Mouse (Mus musculus) CH12.LX (cell line): ENCODE results near the gene Aig1. TPM values are rescaled to one million over a fixed set of nuclear protein-coding genes. Genes with fewer than 3 reads are reported as not detected.
A peak's percentile ranks its signal among the peaks of the same experiment; 100 is the strongest.

ENCODE experiments used
- DNase-seq: peaks from one replicate; pipeline ENCODE4 v3.0.0-alpha.2; 2013; ENCODE audit errors: extremely low read depth
- H3K27ac ChIP-seq: 2 replicates; pipeline ENCODE4 v1.5.1; 2012; ENCODE audit warnings: low read depth, mild to moderate bottlenecking, control low read depth, moderate library complexity; ENCODE audit not compliant: insufficient read depth
- H3K27me3 ChIP-seq: replicated peaks from 2 replicates; pipeline ENCODE3; 2012; ENCODE audit warnings: inconsistent platforms
- H3K36me3 ChIP-seq, 2 experiments: replicated peaks in 1 of 2; 2 replicates each; pipeline versions ENCODE3 to v1.6.1; 2012; ENCODE audit warnings: inconsistent platforms in 1 of 2, low read length in 1 of 2, mild to moderate bottlenecking in 1 of 2, mixed read lengths in 1 of 2, moderate library complexity in 1 of 2; ENCODE audit not compliant: control insufficient read depth in 1 of 2, insufficient read depth in 1 of 2
- H3K4me1 ChIP-seq, 2 experiments: 2 replicates each; pipeline ENCODE4 v1.6.1; 2012; ENCODE audit warnings: inconsistent platforms in 1 of 2, moderate library complexity in 1 of 2; ENCODE audit not compliant: insufficient read depth in 2 of 2, control insufficient read depth in 1 of 2
- H3K4me2 ChIP-seq: 2 replicates; pipeline ENCODE4 v1.6.1; 2012; ENCODE audit warnings: low read depth, mild to moderate bottlenecking, control low read depth; ENCODE audit not compliant: poor library complexity, insufficient read depth, severe bottlenecking
- H3K4me3 ChIP-seq, 3 experiments: fragments of 150-350 bp in 1 of 3; sonication (generic) in 1 of 3; replicated peaks in 1 of 3; 2 replicates each; pipeline versions ENCODE3 to v1.5.1; 2011 to 2012; ENCODE audit warnings: low read depth in 2 of 3, low read length in 2 of 3, mild to moderate bottlenecking in 2 of 3, moderate library complexity in 2 of 3, control low read depth in 1 of 3, improper control_type of control experiment in 1 of 3, inconsistent platforms in 1 of 3, mixed read lengths in 1 of 3; ENCODE audit not compliant: poor library complexity in 1 of 3
- H3K79me2 ChIP-seq: replicated peaks from 2 replicates; pipeline ENCODE4 v1.6.1; 2012; ENCODE audit warnings: mild to moderate bottlenecking, moderate library complexity; ENCODE audit not compliant: control insufficient read depth, poor library complexity, insufficient read depth, severe bottlenecking; ENCODE audit errors: extremely low read depth
- H3K9ac ChIP-seq: 2 replicates; pipeline ENCODE4 v1.6.1; 2012; ENCODE audit warnings: low read depth, mild to moderate bottlenecking, control low read depth, moderate library complexity; ENCODE audit not compliant: insufficient read depth
- H3K9me3 ChIP-seq: replicated peaks from 2 replicates; pipeline ENCODE3; 2012; ENCODE audit warnings: low read length, inconsistent platforms, mixed read lengths
- BHLHE40 ChIP-seq: IDR thresholded peaks from 2 replicates; pipeline ENCODE4 v1.6.1; 2011; ENCODE audit warnings: mild to moderate bottlenecking, low read depth, low read length, improper control_type of control experiment
- CHD1 ChIP-seq: IDR thresholded peaks from 2 replicates; pipeline ENCODE4 v1.6.1; 2012; ENCODE audit warnings: low read depth, low read length, improper control_type of control experiment, inconsistent platforms
- CHD2 ChIP-seq: IDR thresholded peaks from 2 replicates; pipeline ENCODE4 v1.6.1; 2011; ENCODE audit warnings: low read length, improper control_type of control experiment
- CTCF ChIP-seq, 2 experiments: IDR thresholded peaks in 1 of 2; conservative IDR thresholded peaks in 1 of 2; 2 replicates each; pipeline ENCODE4 v1.5.1; 2011 to 2012; ENCODE audit warnings: low read depth in 2 of 2, low read length in 2 of 2, improper control_type of control experiment in 1 of 2, inconsistent platforms in 1 of 2, mild to moderate bottlenecking in 1 of 2, moderate library complexity in 1 of 2
- E2F4 ChIP-seq: IDR thresholded peaks from 2 replicates; pipeline ENCODE4 v1.6.1; 2011; ENCODE audit warnings: low read depth, low read length, improper control_type of control experiment; ENCODE audit not compliant: insufficient replicate concordance
- EP300 ChIP-seq: IDR thresholded peaks from 2 replicates; pipeline ENCODE4 v1.6.1; 2011; ENCODE audit warnings: low read length, improper control_type of control experiment
- ETS1 ChIP-seq: conservative IDR thresholded peaks from 2 replicates; pipeline ENCODE4 v1.6.1; 2012; ENCODE audit warnings: low read depth, mild to moderate bottlenecking, inconsistent platforms, low read length, improper control_type of control experiment, moderate library complexity
- HCFC1 ChIP-seq: IDR thresholded peaks from 2 replicates; pipeline ENCODE4 v1.6.1; 2012; ENCODE audit warnings: low read depth, mild to moderate bottlenecking, inconsistent platforms, low read length, improper control_type of control experiment
- IRF4 ChIP-seq: IDR thresholded peaks from 2 replicates; pipeline ENCODE4 v1.6.1; 2014; ENCODE audit warnings: low read depth, mild to moderate bottlenecking, inconsistent platforms, low read length, improper control_type of control experiment
- JUN ChIP-seq: IDR thresholded peaks from 2 replicates; pipeline ENCODE4 v1.6.1; 2011; ENCODE audit warnings: low read depth, mild to moderate bottlenecking, low read length, improper control_type of control experiment, moderate library complexity; ENCODE audit not compliant: insufficient read depth
- JUND ChIP-seq: conservative IDR thresholded peaks from 2 replicates; pipeline ENCODE4 v1.6.1; 2011; ENCODE audit warnings: low read depth, low read length, improper control_type of control experiment
- MAFK ChIP-seq: IDR thresholded peaks from 2 replicates; pipeline ENCODE4 v1.6.1; 2011; ENCODE audit warnings: low read length, improper control_type of control experiment; ENCODE audit not compliant: insufficient replicate concordance
- MAX ChIP-seq: IDR thresholded peaks from 2 replicates; pipeline ENCODE4 v1.6.1; 2011; ENCODE audit warnings: low read length, improper control_type of control experiment
- MXI1 ChIP-seq: IDR thresholded peaks from 2 replicates; pipeline ENCODE4 v1.6.1; 2011; ENCODE audit warnings: mild to moderate bottlenecking, low read depth, low read length, improper control_type of control experiment
- NRF1 ChIP-seq: IDR thresholded peaks from 2 replicates; pipeline ENCODE4 v1.6.1; 2014; ENCODE audit warnings: low read depth, mild to moderate bottlenecking, inconsistent platforms, low read length, improper control_type of control experiment, moderate library complexity
- POLR2A ChIP-seq: IDR thresholded peaks from 2 replicates; pipeline ENCODE4 v1.6.1; 2011; ENCODE audit warnings: low read depth, mild to moderate bottlenecking, improper control_type of control experiment, low read length
- RCOR1 ChIP-seq: conservative IDR thresholded peaks from 2 replicates; pipeline ENCODE4 v1.6.1; 2012; ENCODE audit warnings: low read depth, mild to moderate bottlenecking, inconsistent platforms, low read length, improper control_type of control experiment
- SIN3A ChIP-seq: IDR thresholded peaks from 2 replicates; pipeline ENCODE4 v1.6.1; 2012; ENCODE audit warnings: low read length, improper control_type of control experiment, inconsistent platforms
- TBP ChIP-seq: conservative IDR thresholded peaks from 2 replicates; pipeline ENCODE4 v1.6.1; 2011; ENCODE audit warnings: low read depth, low read length, improper control_type of control experiment
- UBTF ChIP-seq: IDR thresholded peaks from 2 replicates; pipeline ENCODE4 v1.6.1; 2012; ENCODE audit warnings: low read depth, mild to moderate bottlenecking, inconsistent platforms, low read length, improper control_type of control experiment, moderate library complexity
- USF1 ChIP-seq: IDR thresholded peaks from 2 replicates; pipeline ENCODE4 v1.6.1; 2014; ENCODE audit warnings: low read depth, mild to moderate bottlenecking, inconsistent platforms, low read length, improper control_type of control experiment
- ZC3H11A ChIP-seq: IDR thresholded peaks from 2 replicates; pipeline ENCODE4 v1.6.1; 2012; ENCODE audit warnings: low read depth, mild to moderate bottlenecking, inconsistent platforms, low read length, improper control_type of control experiment
- dilution Hi-C: fragments of 300-500 bp; cut with MboI; formaldehyde crosslinking; loops from 2 replicates; pipeline ENCODE4 v1.14.3; 2020; ENCODE audit warnings: low sequenced_read_pairs; ENCODE audit not compliant: extremely low pct_unique_long_range_greater_than_20kb, extremely low pct_ligation_motif_present
- in situ Hi-C: fragments of 300-500 bp; cut with MboI; formaldehyde crosslinking; loops from 3 replicates; pipeline ENCODE4 v1.14.3; 2019; ENCODE audit warnings: low sequenced_read_pairs, low pct_ligation_motif_present, low pct_unique_long_range_greater_than_20kb, mixed read lengths
- polyA plus RNA-seq: library from polyadenylated mRNA; unstranded; fragments of >175 nt; gene quantifications from 2 replicates; pipeline ENCODE4 v1.2.1, GENCODE M21; 2012; ENCODE audit warnings: low read depth; ENCODE audit not compliant: insufficient read length
- total RNA-seq, 2 experiments: library from RNA; depleted of rRNA; stranded (reverse); fragments of 300-350 nt in 1 of 2; fragments of >200 nt in 1 of 2; gene quantifications; 2 replicates each; pipeline ENCODE4 v1.2.3; 2012 to 2014

Gene Aig1
- total and polyA plus RNA-seq, 3 experiments = 1.6 to 10.8 (median 2.4) TPM

DNA sequence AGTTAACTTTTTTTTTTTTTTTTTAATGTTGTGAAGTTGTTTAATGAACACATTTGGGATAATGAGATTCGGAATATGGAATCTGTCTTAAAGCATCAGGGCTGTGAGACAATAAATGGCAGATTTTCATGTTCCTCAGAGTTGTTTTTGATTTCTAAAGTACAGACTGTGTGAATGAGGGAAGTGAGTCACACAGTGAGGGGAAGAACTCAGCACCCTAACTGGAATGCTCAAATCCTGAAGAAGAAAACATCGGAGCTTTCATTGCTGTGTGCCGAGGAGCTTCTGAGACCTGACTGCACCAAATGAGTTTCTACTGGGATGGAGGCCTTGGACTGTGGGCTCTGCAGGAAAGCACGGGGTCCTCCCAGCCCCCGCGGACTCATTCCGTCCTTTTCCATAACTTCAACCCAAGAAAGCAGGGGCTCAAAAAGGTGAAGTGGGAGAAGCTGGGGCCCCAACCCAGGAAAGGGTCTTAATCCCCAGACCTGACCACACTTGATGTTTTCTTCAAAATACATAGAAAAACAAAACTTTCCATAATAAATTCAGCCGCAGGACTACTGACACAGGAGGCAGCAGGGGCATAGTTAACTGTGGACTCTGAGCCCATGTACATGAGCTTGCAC is 181.5 kb downstream of the Aig1 start:
- DNase-seq = no peak
- dilution Hi-C loops (no loop called here), in situ Hi-C loops (no loop called here)
- peaks cover 4 to 13% of the 10 kb centered on the region in 2 experiments; a peak in 3 of 4 replicates for H3K4me1 ChIP-seq
- H3K9ac ChIP-seq = no peak overlapping the region
- no peaks in the 10 kb centered on the region for H3K79me2 ChIP-seq
- H3K4me2 ChIP-seq = no peak overlapping the region
- H3K27ac ChIP-seq = no peak overlapping the region
- TF ChIP-seq USF1 (no peak), IRF4 (no peak), ETS1 (no peak), CTCF (conservative IDR thresholded peaks at IDR 0.05 in 1 of 2, IDR thresholded peaks at IDR 0.05 in 1 of 2; ENCODE audit: low read depth in 2 of 2, low read length in 2 of 2) (no peak), EP300 (no peak), HCFC1 (no peak), RCOR1 (no peak), POLR2A (no peak), UBTF (no peak), MXI1 (no peak), JUND (no peak), CHD1 (no peak), MAX (no peak), ZC3H11A (no peak), TBP (no peak), BHLHE40 (no peak), NRF1 (no peak), CHD2 (no peak), MAFK (no peak)
- no peaks in the 10 kb centered on the region for H3K27me3 ChIP-seq
- H3K4me3 ChIP-seq = no peak overlapping the region
- H3K36me3 ChIP-seq = no peaks in the 10 kb centered on the region
- H3K9me3 ChIP-seq = no peaks in the 10 kb centered on the region

DNA sequence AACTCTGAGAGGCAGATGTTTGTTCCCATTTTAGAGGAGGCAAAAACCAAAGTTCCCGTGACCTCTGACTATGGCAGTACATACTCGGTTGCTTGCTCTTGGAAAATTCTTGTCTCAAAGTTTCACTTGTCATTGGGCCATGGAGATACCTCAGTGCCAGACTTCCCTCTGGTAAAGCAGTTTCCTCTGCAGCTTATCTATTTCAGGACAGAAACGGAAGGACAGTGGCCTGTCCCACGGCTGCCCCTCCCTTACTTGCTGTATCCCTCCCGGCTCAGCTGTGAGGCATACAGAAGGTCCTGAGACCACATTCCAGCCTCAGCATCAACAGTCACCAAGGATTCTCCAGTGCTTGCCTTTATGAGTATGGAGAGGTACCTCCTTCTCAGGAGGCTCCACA is 182.7 kb downstream of the Aig1 start:
- Histone ChIP-seq H3K79me2 (no peaks in the 10 kb centered on the region), H3K4me3 (no peak overlapping the region), H3K27ac (no peak overlapping the region), H3K36me3 (no peaks in the 10 kb centered on the region), H3K4me1 (peaks cover 4 to 13% of the 10 kb centered on the region in 2 experiments; a peak in 3 of 4 replicates), H3K27me3 (no peaks in the 10 kb centered on the region), H3K9me3 (no peaks in the 10 kb centered on the region), H3K9ac (no peak overlapping the region), H3K4me2 (no peak overlapping the region; the same call in 1 of the 2 replicates)
- TF ChIP-seq JUN = no peak
- no peak for TF ChIP-seq EP300
- no peak for TF ChIP-seq TBP
- TF ChIP-seq E2F4 = no peak
- TF ChIP-seq MAX = no peak
- no peak for TF ChIP-seq SIN3A
- TF ChIP-seq BHLHE40 = no peak
- no peak for TF ChIP-seq ZC3H11A
- no peak for TF ChIP-seq USF1
- peak; percentile 15 for DNase-seq
- dilution Hi-C loops = no loop called here
- in situ Hi-C loops = no loop called here
